Mouse (Mus musculus) liver, adult (tissue): ENCODE measurements around the gene Sytl2.

ENCODE experiments used
- GATA4 ChIP-seq: IDR thresholded peaks from 2 replicates; pipeline ENCODE4 v1.6.1; 2014; ENCODE audit warnings: mild to moderate bottlenecking, low read length; ENCODE audit not compliant: insufficient replicate concordance

The Sytl2 gene

DNA sequence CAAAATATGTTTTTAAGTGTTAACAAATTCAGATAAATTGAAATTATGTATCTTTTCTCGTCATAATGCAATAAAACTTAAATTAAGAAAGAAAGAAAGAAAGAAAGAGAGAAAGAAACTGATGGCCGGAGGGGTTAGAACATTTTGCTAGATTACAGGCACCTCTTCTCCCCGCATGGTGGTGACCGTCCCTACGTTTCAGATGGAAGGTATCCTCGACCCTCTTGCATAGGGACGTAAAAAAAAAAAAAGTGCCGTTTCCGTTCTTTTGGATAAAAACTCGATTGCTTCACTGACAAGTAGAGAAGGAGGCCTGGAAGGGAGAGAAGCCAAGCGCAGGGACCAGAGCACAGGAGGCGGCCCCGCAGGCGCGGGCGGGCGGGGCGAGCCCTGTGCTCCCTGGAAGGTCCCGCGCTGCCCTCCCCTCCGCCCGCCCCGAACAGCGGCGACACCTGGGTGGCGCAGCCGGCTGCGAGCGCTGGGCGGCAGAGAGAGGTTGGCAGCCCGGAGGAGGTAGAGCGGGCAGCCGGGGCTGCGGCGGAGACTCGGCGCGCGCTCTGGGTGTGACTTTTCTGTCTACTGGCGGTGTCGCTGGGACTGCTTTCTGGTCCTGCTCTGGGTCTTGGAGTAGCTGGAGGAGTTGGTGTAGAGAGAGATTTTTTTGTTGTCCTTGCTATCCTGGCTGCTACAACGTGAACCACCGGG, at the start of gene Sytl2:
Gene Sytl2 (plus strand): TSS at position 311 of the 705 bp plus-strand sequence.
- TF ChIP-seq GATA4: no peak

DNA sequence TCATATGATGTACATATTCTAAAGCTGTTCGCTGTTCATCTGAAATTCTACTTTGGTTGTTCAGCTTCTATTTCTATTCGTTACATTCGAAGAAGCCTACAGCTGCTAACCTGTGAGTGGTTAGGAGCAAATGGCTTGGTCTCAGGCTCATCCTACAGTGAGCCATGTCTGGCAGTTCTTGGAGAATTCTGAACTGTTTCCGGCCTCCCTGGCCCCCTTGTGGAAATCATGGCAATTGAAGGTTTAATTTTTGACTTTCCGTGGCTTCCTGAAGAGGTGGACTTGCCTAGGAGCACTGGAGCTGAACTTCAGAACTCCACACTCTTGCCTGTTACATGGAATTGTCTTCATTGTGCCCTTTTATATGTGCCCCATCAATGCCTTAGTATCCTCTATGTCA, 49.1 kb upstream of the Sytl2 start:
- no peak for TF ChIP-seq GATA4

DNA sequence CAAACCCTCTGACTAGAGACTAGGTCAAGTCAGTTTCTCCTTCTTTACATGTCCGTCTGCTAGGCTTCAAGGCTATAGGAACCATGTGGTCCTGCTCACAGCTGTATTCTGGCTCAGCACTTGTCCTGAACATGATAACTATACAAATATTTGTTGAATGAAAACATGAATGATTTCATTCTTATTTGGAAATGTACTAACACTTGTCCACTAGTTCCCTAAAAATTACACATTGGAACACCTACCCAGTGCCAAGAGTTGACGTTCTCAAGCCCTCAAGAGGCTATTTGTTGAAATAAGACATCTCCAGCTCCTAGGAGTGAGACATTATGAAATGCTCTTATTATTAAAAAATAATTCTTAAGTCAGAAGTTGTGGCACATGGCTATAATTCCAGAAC, 43.4 kb upstream of the Sytl2 start:
- no peak for TF ChIP-seq GATA4

DNA sequence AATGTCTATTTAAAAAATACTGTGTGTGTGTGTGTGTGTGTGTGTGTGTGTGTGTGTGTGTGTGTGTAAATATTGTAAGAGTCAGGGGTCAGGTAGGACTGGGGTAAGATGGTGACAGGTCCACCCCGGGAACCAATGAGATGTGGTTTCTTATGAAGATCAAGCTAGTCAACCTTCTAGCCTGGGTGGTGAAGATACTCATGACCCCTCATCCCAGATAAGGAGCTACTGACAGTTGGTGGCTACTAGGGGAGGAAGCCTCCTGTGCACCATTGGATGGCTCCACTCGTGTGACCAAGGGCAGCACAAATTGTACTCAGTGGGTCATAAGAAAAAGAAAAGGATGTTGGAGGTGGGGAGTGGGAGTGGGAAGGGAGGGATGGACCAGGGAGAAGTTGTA, 42.2 kb upstream of the Sytl2 start:
- TF ChIP-seq GATA4: no peak

DNA sequence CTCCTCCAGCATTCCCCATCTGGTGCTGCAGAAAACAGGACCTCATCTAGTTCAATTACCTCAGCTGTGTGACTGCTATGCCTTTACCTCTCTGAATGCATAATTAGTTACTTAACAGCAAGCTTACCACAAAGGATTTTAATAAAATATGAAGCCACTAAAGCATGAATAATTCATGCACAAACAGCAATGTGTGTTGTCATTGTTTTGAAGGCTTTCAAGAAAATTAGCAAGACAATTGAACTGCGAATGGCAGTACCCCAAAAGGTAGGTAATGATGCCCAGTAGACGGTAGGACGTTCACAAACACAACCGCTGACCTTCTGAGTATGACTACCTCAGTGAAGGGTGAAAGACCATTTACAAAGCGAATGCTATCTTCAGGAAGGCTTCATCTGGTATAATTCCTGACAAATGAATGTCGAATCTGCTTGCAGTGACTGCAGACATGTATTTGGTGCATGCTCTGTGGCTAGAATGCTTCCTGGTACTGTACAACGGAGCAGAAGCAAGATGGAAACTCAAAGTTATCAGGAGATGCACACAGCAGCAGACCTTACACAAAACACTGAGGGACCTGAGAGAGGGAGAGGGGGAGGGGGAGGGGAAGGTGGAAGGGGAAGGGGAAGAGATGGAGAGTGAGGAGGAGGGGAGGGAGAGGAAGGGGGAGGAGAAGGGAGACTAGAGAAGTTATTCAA, 40.0 kb upstream of the Sytl2 start:
- no peak for TF ChIP-seq GATA4

DNA sequence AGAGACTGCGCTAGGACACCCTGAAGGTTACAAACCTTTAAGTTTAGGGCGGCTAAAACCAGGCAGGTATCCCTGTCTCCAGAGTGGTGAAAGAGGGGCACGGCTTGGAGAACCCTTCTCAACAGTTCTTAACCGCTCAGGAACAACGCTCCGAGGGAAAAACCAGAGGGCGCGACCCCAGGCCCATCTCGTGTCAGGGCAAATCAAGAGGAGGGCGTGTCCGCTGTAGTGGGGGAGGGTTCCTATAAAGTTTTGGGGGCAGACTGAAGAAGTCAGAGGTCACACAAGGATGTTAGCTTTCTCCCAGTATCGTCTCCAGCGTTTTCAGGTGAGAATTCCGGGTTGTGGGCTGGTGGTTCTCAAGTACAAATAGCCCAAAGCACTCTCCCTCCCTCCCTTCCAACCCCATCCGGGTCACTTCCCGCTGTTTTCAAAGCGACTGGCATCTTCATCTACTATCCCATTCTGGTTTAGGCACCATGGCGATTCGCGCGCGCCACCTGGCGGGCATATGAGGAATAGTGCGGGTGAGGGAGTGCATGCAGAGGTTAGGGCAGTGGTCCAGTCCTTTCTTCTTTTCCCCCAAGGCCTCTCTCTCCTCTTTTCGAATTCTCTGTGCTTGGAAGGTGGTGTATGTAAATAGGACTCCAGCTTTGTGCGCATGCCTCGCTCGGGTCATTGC, 36.6 kb upstream of the Sytl2 start, which contains the start of gene Ccdc83:
Gene Ccdc83 (minus strand): TSS at position 489 of the 682 bp plus-strand sequence.
- TF ChIP-seq GATA4: no peak

DNA sequence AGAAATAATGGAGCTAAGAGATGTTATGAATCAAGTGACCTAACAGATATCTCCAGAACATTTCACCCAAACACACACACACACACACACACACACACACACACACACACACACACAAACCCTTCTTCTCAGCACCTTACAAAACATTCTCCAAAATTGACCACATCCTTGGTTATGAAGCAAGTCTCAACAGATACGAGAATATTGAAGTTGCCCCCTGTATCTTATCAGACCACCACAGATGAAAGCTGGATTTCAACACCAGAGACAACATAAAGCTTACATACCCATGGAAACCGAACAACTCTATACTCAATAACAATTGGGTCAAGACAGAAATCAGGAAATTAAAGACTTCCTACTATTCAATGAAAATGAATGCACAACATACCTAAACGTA, 31.9 kb upstream of the Sytl2 start:
- no peak for TF ChIP-seq GATA4

DNA sequence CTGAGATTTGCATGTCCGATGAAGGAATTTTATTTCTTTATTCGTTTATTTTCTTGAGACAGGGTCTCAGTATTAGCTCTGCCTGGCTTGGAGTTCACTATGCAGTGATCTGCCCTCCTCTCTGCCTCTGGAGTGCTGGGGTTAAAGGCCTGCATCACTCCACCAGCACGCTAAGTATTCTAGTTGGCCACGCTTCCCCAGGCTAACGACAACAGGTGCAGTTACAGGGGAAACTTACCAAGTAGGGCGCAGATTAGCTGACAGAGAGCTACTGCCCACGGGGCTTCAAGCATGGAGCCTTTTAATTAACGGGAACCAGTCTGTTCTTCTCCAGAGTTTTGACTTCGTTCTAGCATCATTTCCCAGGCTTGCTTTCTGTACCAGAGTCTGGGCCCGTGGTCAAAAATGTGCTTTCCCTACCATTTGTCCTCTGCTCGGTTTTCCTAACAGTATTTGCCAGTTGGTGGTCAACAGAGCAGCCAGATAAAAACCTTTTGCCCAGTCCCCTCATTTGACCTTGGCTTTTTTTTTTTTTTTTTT, 27.4 kb upstream of the Sytl2 start:
- no peak for TF ChIP-seq GATA4

DNA sequence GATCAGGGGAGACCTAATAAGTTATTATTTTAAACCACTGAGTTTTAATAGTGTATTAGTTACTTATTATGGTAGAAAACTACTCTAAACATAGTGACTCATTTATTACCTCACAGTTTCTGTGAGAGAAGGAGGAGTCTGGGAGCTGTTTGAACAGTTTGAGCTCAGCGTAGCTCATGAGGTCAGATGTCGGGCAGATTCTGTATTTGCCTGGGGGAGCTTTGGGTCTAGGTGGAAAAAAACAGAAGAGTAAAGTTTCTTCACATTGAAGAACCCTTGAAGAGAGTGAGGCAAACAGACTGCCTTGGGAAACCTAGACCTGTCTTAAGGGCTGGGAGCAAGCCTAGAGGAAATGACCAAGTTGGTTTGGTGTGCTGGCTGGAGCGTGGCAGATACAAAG, 24.8 kb upstream of the Sytl2 start:
- TF ChIP-seq GATA4: no peak

DNA sequence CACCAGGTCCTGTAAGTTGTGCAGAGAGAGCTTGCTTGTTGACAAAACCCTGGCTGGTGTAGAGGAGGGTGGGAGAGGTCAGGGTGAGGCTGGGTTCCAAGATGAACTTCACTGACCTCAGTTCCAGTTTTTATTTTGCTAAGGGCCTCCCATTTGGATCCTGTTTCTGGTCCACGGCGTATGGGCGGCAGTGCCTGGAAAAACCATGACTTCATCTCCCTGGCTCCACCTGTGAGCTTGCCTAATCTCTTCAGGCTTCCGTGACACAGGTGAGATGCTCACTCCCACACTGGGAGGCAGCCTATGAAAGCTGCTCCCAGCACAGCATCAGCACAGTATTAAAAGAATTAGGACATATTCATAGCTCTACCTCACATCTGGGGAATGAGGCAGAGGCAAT, 24.3 kb upstream of the Sytl2 start:
- no peak for TF ChIP-seq GATA4

DNA sequence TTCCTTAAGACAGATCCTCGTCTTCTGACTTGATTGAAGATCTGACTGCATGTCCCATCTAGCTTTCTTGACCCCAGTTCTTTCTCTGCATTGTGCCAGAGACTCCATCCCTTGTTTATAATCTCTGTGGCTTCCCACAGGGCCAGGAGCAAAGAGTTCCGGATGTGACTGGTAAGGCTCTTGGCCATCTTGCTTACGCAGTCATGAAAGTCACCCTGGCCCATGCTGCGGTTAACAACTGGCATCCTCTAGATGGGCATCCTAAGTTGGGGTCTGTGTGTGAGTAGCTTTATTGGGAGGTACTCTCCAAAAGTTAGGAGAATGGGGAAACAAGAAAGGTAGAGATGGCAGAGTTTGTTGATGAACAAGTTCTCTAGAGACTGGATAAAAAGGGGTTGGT, 22.9 kb upstream of the Sytl2 start:
- TF ChIP-seq GATA4: no peak

DNA sequence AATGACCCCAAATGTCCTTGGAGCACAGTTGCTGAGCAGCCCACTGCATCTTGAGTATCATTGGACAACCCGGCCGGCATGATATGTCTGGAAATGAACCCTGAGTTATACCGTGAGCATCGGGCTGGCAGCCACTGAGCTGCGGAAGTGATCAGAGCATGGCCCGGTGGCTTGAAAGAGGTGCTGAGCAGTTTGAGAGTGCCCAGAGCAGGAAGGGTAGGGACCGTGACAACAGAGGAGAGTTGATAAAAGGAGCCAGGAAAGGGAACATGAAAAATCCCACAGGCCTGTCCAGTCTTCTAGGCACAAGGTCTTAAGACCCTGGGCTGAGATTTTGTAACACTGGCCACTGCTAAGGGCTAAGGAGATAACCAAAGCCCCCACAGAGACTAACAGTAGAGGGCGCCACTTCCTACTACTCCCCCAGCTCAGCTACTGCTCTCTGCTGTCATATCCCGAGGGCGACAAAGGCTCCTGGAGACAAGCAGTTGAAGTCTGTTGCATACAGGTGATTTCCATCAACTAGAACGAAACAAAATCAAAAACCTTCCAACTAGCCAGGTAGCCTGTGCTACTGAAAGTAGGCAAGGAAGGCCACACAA, 21.7 kb upstream of the Sytl2 start:
- no peak for TF ChIP-seq GATA4

DNA sequence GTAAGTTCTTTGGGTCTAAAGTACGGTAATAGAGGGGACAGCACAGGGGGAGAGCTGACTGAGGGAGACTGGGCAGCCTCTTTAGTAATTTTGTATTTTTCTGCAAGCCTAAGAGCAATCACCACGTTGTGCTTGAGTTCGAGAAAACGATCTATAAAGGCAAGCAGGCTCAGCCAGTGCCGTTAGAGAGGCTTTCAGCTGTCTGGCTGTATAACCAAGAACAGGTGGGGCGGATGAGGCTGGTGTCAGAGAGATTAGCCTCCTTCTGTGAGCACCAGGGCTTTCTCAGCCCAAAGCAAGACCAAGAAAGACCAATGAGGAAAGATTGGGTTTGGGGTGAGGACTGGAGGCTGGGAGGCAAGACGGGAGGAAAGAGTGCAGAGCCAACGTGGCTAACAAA, 21.2 kb upstream of the Sytl2 start:
- no peak for TF ChIP-seq GATA4

DNA sequence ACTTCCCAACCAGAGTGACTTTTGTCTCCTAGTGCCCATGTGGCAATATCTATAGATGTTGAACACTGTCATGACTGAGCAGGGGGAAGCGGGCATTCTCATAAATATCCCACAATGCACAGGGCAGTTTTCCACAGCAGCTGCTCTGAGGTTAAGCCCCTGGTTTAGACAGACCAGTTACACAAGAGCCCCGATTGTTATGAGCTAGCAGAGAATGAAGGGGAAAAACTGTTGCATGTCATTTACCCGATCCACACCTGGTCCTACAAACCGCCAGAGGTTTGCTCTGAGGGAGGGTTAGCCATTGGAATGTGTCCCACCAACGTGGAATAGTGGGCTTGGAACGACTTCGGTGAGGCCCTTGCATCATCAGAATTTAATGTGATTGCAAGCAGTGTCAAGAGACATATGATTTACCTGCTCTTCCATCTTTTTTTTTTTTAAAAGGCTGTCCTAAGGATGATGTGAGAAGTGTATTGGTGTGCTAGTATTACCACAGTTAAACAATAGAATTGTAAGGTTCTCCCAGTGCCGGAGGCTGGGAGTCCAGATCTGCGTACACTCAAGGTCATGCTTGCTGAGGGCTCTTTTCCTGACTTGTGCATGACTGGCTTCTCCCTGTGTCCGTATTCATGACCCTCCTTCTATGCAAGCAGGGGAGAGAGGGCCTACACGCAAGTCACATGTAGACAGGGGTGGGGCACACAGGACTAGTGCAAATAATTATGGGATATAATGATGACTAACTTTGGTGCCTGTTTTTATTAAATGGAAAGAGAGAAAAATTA, 20.1 kb upstream of the Sytl2 start:
- TF ChIP-seq GATA4: no peak

DNA sequence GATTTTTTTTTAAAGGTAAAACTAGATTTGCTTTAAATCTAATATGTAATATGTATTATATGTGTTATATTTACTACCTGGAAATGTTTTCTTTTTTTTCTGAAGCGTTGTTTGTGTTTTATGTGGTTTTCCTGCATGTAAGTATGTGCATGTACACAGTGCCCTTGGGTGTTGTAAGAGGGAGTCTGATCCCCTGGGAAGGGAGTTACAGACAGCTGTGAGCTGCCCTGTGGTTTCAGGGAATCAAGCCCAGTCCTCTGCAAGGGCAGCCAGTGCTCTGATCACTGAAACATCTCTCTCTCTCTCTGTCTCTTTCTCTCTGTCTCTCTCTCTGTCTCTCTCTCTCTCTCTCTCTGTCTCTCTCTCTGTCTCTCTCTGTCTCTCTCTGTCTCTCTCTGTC, 19.3 kb upstream of the Sytl2 start:
- TF ChIP-seq GATA4: no peak
